ENCODE assay signal across 11 mouse cellular contexts in genomic region chr14:18882493-18882892, GRCm38 (mm10). TPM values are rescaled to one million over a fixed set of nuclear protein-coding genes. Genes with fewer than 3 reads are reported as not detected.
"Had no signal": no experiment of that assay in that cellular context is flagged by ENCODE, and none has a peak within 500 bp of the region (broad histone marks: within the 10 kb centered on the region; RNA-seq: fewer than 3 reads in every experiment).

No protein-coding gene starts in this region.

- DNase-seq: kidney, adult 18-20 months; kidney, postnatal 25 days; liver, embryonic 13.5 days; liver, postnatal 0 days; lung, postnatal 36 days; thymus, postnatal 4 days had no signal

- ATAC-seq: liver, postnatal 0 days had no signal

- H3K36me3 ChIP-seq: limb, embryonic 10.5 days; liver, embryonic 13.5 days had no signal

- H3K4me2 ChIP-seq: liver, embryonic 13.5 days had no signal

- H3K27ac ChIP-seq: left cerebral cortex, adult 2 months; limb, embryonic 10.5 days; liver, embryonic 13.5 days; stomach, postnatal 0 days had no signal

- H3K4me1 ChIP-seq: limb, embryonic 10.5 days; liver, embryonic 13.5 days had no signal

- H3K9me3 ChIP-seq: limb, embryonic 10.5 days; liver, embryonic 13.5 days had no signal

- H3K4me3 ChIP-seq: left cerebral cortex, adult 2 months; limb, embryonic 10.5 days; liver, embryonic 13.5 days had no signal

- H3K9ac ChIP-seq: liver, embryonic 13.5 days; liver, postnatal 0 days had no signal

- H3K27me3 ChIP-seq: liver, embryonic 13.5 days had no signal

RNA-seq across cellular contexts. Expression of gene Ube2e2, which starts 11.6 kb away (rescaled TPM):
- total RNA-seq: monocyte, adult 5-6 weeks; neutrophil, adult 5-6 weeks had no signal
